Mouse (Mus musculus): ENCODE data around the gene Max.

GRCm38 (mm10) chr12:76898141-76898540 lies 63.9 kb downstream of the Max start:
- no peak for TF ChIP-seq CTCF (IDR thresholded peaks at IDR 0.05; ENCODE audit: extremely low read depth, insufficient read depth, insufficient read length, insufficient replicate concordance)
- no peak for TF ChIP-seq POLR2A (IDR thresholded peaks at IDR 0.05; ENCODE audit: low read depth, low read length)

All from spleen, adult 2 months (tissue).